Mouse (Mus musculus) small intestine, adult 2 months (tissue): ENCODE data around the gene Lamb2.

ENCODE experiments used
- CTCF ChIP-seq: fragments of 200-500 bp; IDR thresholded peaks from 2 replicates; pipeline ENCODE4 v1.5.1; 2012; ENCODE audit warnings: low read depth, mild to moderate bottlenecking, control low read depth, inconsistent platforms, low read length, moderate library complexity, mixed read lengths; ENCODE audit not compliant: insufficient replicate concordance, insufficient read length; ENCODE audit errors: extremely low read depth
- POLR2A ChIP-seq: fragments of 200-500 bp; IDR thresholded peaks from 2 replicates; pipeline ENCODE4 v1.6.1; 2012; ENCODE audit warnings: low read depth, mild to moderate bottlenecking, control low read depth, inconsistent platforms, low read length, moderate library complexity

DNA sequence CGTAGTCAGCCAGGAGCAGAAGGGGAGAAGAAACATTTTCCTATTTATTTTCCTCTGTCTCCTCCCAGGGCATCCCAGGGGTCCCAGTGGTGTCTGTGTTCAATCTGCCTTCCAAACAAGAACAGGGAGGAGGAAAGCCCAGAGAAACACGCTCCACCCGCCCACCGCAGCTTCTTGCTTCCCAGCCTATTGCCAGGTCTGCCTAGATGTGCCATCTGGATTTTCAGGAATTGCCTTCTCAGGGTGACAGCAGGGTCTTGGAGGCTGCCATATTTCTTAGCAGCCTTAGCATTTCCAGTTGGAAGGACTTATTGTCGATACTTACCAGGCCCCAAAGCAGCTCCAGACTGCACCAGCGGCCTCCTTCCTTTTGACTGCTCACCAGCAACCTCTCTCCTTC is 40.4 kb upstream of the Lamb2 start:
- TF ChIP-seq POLR2A: no peak
- no peak for TF ChIP-seq CTCF
